Comparison of ENCODE assay signal across 13 mouse cellular contexts in the genomic region with DNA sequence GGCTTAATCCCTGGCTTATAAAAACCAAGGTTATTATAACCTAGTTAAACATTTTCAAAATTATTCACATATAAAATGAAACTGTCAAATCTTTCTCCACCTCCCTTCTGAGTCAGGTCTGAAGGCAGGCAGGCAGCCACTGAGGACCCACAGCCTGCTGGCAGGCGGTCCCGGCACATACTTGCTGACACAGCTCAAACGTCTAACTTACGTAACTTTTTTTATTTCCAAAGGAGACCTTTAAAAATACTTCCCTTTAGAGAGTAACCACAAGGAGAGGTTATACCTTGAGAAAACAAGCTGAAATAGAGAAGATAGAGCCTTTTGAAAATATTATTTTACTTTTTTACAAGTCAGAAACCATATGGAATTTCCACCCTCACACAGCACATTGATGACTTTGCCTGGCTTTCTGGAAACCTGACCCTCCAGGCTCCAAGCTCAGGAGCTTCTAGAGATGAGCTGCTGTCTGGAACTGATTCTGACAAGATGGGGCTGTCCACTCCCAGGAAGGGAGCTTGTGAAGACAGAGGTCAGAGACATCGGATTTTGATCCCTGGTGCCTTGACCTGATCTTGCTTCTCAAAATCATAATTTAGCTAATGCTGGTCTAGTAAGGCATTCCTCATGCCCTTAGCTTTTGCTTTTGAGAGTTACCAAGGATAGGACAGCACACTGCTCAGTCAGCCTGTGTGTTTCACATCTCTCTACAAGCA. TPM values are rescaled to one million over a fixed set of nuclear protein-coding genes. Genes with fewer than 3 reads are reported as not detected.
DNase-seq lines count a peak whose midpoint lies in the region; ATAC-seq lines count a peak whose summit lies in the region.
"Had no signal": no experiment of that assay in that cellular context is flagged by ENCODE, and none has a peak within 500 bp of the region (broad histone marks: within the 10 kb centered on the region; RNA-seq: fewer than 3 reads in every experiment).

No protein-coding gene starts in this region.

- peaks cover 20% of the 10 kb centered on the region for H3K4me1 ChIP-seq in embryonic facial prominence, embryonic 15.5 days
- H3K4me1 ChIP-seq: forebrain, embryonic 12.5 days; intestine, embryonic 15.5 days; liver, embryonic 12.5 days had no signal

- no peak overlapping the region for H3K27ac ChIP-seq in embryonic facial prominence, embryonic 15.5 days (replicated peaks)
- H3K27ac ChIP-seq: forebrain, embryonic 12.5 days; intestine, embryonic 15.5 days; liver, embryonic 12.5 days had no signal

- peak; percentile 49 to 57 for DNase-seq in kidney, adult 8-10 months
- no peak for DNase-seq in kidney, adult 18-20 months
- DNase-seq in NIH3T3 (ENCODE audit: low read depth), result peak; percentile 92
- DNase-seq in lung, postnatal 10 days, result peak; percentile 13
- no peak for DNase-seq in right cerebral cortex, postnatal 36 days (ENCODE audit: low spot score in 2 of 2)
- DNase-seq in urinary bladder, postnatal 4 days (ENCODE audit: low spot score in 2 of 2), result no peak
- DNase-seq in left cerebral cortex, adult 18-20 months (ENCODE audit: low spot score in 2 of 2), result no peak
- DNase-seq: right cerebral cortex, adult 18-20 months had no signal

- H3K4me2 ChIP-seq in embryonic facial prominence, embryonic 15.5 days (replicated peaks), result no peak overlapping the region
- H3K4me2 ChIP-seq: forebrain, embryonic 12.5 days; heart, embryonic 12.5 days; intestine, embryonic 15.5 days; liver, embryonic 12.5 days had no signal

- no peaks in the 10 kb centered on the region for H3K9me3 ChIP-seq in embryonic facial prominence, embryonic 15.5 days (replicated peaks)
- H3K9me3 ChIP-seq: forebrain, embryonic 12.5 days; heart, embryonic 12.5 days; intestine, embryonic 15.5 days; liver, embryonic 12.5 days had no signal

- H3K36me3 ChIP-seq in embryonic facial prominence, embryonic 15.5 days, result no peaks in the 10 kb centered on the region
- H3K36me3 ChIP-seq: forebrain, embryonic 12.5 days; heart, embryonic 12.5 days; intestine, embryonic 15.5 days; liver, embryonic 12.5 days had no signal

- ATAC-seq in embryonic facial prominence, embryonic 15.5 days (ENCODE audit: insufficient number of reproducible peaks, low FRiP score, low TSS enrichment, low read depth), result peak; percentile 48; the same call in 1 of the 2 replicates
- ATAC-seq: intestine, embryonic 15.5 days; liver, embryonic 12.5 days had no signal

- H3K9ac ChIP-seq in embryonic facial prominence, embryonic 15.5 days, result no peak overlapping the region
- H3K9ac ChIP-seq: forebrain, embryonic 12.5 days; heart, embryonic 12.5 days; intestine, embryonic 15.5 days; liver, embryonic 12.5 days had no signal

- no peaks in the 10 kb centered on the region for H3K27me3 ChIP-seq in embryonic facial prominence, embryonic 15.5 days
- H3K27me3 ChIP-seq: forebrain, embryonic 12.5 days; heart, embryonic 12.5 days; intestine, embryonic 15.5 days; liver, embryonic 12.5 days had no signal

- no peak overlapping the region for H3K4me3 ChIP-seq in embryonic facial prominence, embryonic 15.5 days (replicated peaks)
- H3K4me3 ChIP-seq: forebrain, embryonic 12.5 days; heart, embryonic 12.5 days; intestine, embryonic 15.5 days; liver, embryonic 12.5 days had no signal

- WGBS in embryonic facial prominence, embryonic 15.5 days, result 22% methylated on average over 5 of the region's 5 CpGs

RNA-seq across cellular contexts. Expression of a gene that starts 59.9 kb away (rescaled TPM):
- 22.5 and 28.1 TPM in 2 replicates for polyA plus RNA-seq in embryonic facial prominence, embryonic 15.5 days (2015; fragmentation: Nextera tagmentation; extraction: Ambion mirVana)
- total RNA-seq in left cerebral cortex, adult 18-20 months (2021), result 1 to 10 TPM in 1 of 2 experiments, under 1 TPM in 1; 0.49 to 1.3 TPM

Comparison
In these comparisons a context has a peak if more than half of its experiments do, and no peak if none do; other contexts are left out.
1. DNase-seq: peak in kidney, adult 8-10 months (2 of 2), NIH3T3 (single experiment) and lung, postnatal 10 days (single experiment); none in kidney, adult 18-20 months (single experiment), right cerebral cortex, postnatal 36 days (0 of 2), urinary bladder, postnatal 4 days (0 of 2) and left cerebral cortex, adult 18-20 months (0 of 2).